Mouse (Mus musculus): ENCODE measurements at regions not wholly inside any gene's neighbourhood (a gene's known extent, or its start where the extent isn't known, plus 50 kb on each side); places are given as distances from the start of the nearest gene placed in this dataset.
A peak's percentile ranks its signal among the peaks of the same experiment; 100 is the strongest.

GRCm38 (mm10) chr2:51348774-51349173 lies 199.9 kb upstream of the Rnd3 start:
- DNase-seq (ENCODE audit: extremely low spot score in 1 of 2, low spot score in 1 of 2), result no peak

DNA sequence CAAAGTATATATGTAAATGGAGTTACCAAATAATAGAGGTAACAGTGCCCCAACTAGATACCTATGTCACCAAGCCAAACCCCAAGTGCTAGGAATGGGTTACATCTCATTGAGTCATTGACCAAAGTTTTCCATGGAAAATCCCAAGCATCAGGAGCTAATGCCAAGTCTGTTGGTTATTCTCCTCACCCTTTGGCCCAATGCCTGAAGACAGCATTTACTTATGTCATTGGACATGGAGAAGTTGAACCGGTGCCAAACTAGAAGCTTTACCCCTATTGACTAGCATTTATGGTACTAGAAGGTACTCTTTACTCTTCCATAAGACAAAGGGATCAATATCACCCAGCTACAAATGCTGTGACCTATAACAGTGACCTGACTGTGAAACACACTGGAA lies 198.2 kb upstream of the Rnd3 start:
- DNase-seq (ENCODE audit: extremely low spot score in 1 of 2, low spot score in 1 of 2), result no peak

DNA sequence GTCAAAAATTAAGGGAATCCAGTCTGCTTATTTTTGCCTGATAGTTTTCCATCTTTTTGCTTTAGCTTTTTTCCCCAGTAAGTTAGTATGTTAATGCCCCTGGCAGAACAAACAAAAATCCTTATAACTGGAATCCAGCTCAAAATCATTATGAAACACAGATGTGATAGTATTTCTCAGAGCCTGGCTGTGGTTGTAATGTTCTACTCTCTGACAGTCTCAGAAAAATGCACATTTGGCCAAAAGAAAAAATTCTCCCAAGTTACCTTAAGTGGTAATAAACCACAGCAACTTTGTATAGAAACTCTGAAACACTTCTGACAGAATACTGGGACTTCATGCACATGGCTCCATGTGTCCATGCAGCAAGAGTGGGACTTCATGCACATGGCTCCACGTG lies 193.5 kb upstream of the Rnd3 start:
- DNase-seq (ENCODE audit: extremely low spot score in 1 of 2, low spot score in 1 of 2), result no peak

GRCm38 (mm10) chr2:51334437-51334836 lies 185.5 kb upstream of the Rnd3 start:
- DNase-seq (ENCODE audit: extremely low spot score in 1 of 2, low spot score in 1 of 2), result no peak

- no peak for DNase-seq (ENCODE audit: extremely low spot score in 1 of 2, low spot score in 1 of 2)
Observed at GRCm38 (mm10) chr2:51327081-51327480, 178.2 kb upstream of the Rnd3 start.

- no peak for DNase-seq (ENCODE audit: extremely low spot score in 1 of 2, low spot score in 1 of 2)
Observed at GRCm38 (mm10) chr2:51321676-51322075, 172.8 kb upstream of the Rnd3 start.

DNA sequence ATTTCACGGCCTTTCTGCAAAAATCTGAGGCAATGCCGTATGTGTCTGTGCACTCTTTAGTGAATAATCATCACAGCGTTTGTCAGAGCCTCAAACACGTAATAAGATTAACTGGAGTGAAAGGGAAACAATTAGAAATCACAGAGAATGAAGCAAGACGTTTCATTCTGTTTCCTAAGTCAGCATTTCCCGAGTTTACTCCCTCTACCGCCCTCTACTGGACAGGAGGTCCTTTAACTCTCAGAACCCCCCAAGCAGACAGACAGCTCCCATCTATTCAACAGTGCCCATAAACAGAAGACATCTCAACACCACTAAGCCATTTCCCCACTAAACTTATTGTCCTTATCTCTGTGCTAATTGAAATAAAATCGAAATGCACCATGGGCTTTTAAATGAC lies 167.5 kb upstream of the Rnd3 start:
- DNase-seq (ENCODE audit: extremely low spot score in 1 of 2, low spot score in 1 of 2), result no peak

DNA sequence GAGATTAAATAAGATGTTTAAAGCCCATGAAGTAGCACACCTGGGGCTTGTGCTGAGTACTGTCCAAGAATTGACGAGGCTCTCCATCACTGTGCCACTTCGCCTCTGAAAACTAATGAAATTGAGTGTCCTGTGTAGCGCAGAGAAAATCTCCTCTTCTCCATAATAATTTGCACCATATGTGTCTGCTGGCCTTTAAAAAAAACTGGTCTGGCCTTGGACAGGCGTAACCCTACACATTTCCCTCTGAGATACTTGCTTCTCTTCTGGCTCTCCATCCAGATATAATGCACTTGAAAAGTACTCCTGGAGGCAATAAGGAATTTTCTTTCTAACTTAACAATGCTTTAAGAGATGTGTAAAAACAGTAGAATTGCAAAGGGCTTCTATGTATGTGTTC lies 164.5 kb upstream of the Rnd3 start:
- DNase-seq (ENCODE audit: extremely low spot score in 1 of 2, low spot score in 1 of 2), result no peak

GRCm38 (mm10) chr2:51306257-51306656 lies 157.3 kb upstream of the Rnd3 start:
- DNase-seq (ENCODE audit: extremely low spot score in 1 of 2, low spot score in 1 of 2), result no peak

- DNase-seq (ENCODE audit: extremely low spot score in 1 of 2, low spot score in 1 of 2), result no peak
Observed at GRCm38 (mm10) chr2:51305411-51305810, 156.5 kb upstream of the Rnd3 start.

DNA sequence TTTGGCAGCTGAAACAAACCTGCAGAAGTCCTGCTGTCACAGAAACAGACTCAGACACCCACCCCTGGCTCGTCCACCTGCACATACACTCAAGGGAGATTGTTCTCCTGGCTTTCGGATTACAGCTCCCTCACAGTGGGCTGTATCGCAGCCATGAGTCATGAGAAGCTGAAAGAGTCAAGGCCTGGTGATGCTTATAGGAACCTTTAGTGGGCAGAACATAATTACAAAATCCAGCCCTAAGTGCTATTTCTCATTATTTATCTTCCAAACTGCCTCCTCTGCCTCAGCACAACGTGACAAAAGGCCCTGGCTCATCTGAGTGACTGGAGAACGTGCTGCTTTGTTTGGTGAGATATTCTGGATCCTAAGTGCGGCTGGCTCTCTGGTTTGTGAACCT lies 155.8 kb upstream of the Rnd3 start:
- no peak for DNase-seq (ENCODE audit: extremely low spot score in 1 of 2, low spot score in 1 of 2)

DNA sequence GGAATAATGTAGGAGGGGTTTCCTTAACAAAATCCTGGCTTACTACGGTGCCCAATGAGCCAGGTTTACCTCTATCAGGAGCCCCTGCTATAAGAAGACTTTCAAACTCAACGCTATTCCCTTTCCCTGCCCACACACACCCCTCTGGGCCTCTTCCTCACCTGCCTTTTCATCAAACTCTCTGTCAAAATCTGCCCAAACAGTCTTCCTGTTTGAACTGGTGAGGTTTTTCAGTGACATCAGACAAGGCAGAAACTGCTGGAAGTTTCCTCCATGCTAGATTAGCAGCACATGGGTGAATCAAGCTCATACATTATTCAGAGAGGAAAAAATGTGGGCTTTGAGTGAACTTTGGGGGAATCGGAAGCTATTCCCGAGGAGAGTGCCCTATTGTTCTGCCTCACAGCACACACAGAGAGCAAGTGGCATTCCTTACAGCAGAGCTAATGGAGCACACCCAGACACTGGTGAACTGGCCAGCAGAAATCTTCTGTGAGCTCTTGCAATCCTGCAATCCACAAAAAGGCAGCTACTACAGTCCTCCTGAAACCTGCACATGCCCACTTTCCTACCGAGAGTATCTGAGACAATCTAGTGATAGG lies 141.8 kb upstream of the Rnd3 start:
- no peak for DNase-seq (ENCODE audit: extremely low spot score in 1 of 2, low spot score in 1 of 2)

GRCm38 (mm10) chr2:51288678-51289077 lies 139.8 kb upstream of the Rnd3 start:
- no peak for DNase-seq (ENCODE audit: extremely low spot score in 1 of 2, low spot score in 1 of 2)

DNA sequence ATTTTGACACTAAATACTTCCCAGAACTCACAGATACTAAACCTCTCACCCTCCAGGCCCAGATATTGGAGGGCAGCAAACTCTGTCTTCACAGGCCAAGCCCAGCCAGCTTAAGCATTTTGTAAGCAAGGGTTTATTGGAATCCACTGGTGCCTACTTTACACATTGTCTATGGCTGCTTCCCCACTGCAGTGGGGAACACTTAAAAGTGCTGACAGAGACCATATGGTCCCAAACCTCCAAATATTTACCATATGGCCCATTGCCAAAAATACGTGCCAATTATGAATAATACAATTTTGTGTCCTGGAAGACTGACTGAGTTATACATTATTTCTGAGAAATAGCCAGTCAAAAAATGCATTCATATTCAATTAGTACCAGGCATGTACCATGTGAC lies 136.7 kb upstream of the Rnd3 start:
- DNase-seq (ENCODE audit: extremely low spot score in 1 of 2, low spot score in 1 of 2), result no peak

GRCm38 (mm10) chr2:51284781-51285225 lies 135.9 kb upstream of the Rnd3 start:
- DNase-seq (ENCODE audit: extremely low spot score in 1 of 2, low spot score in 1 of 2), result peak in 1 of 2 experiments; percentile 37

GRCm38 (mm10) chr2:51279396-51280045 lies 130.6 kb upstream of the Rnd3 start:
- DNase-seq (ENCODE audit: extremely low spot score in 1 of 2, low spot score in 1 of 2), result no peak

DNA sequence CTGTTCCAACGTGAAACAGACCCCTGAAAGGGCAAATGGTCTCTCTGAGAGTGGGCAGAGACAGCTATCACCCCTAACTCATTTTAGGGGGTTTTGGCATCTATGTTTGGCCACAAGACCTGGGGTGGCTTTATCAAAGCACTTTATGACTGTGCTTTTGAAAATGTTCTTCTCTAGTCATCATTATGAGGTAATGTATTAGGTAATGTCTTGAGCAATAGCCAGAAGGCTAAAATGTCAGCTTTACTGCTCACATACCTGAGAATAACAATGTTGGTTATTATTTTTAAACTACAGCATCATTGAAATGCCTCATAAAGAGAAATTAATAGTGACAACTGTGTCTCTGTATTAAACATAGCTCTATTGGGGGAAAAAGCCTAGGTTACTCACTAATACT lies 129.9 kb upstream of the Rnd3 start:
- DNase-seq (ENCODE audit: extremely low spot score in 1 of 2, low spot score in 1 of 2), result no peak

DNA sequence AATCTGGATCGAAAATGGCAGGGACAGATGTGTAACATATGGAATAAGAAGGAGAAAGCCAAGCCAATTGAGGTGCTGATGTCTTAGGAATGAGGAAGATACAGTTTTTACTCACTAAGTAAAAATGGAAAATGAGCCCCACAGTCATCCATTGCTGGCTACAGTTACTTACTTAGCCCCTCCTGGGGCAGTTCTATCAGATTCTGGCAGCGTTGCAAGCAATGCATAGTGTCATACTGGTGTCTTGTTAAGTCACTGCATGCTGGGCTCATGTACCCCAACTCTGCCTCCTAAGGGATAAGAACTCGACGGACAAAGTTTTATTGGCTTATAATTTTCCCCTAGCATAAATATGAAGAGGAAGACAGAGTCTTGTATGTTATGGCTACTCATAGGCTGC lies 129.4 kb upstream of the Rnd3 start:
- DNase-seq (ENCODE audit: extremely low spot score in 1 of 2, low spot score in 1 of 2), result no peak

DNA sequence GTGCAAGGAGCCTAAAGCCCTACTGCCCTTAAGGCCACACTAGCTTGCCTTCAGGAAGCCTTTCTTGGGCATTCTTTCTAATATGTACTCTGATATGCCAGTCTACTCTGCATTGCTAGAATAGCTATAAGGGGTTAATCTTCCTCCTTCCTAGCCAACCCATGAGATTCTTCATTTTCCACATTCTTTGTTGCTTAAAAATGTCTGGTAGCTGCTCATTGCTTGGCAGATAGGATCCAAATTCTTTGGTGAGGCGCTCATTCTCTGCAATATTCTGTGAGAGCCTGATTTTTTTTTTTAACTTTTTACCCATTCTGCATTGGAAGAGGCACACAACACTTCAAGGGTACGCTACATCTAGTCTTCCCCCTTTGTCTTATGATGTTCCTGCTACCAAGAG lies 127.7 kb upstream of the Rnd3 start:
- DNase-seq (ENCODE audit: extremely low spot score in 1 of 2, low spot score in 1 of 2), result no peak

DNA sequence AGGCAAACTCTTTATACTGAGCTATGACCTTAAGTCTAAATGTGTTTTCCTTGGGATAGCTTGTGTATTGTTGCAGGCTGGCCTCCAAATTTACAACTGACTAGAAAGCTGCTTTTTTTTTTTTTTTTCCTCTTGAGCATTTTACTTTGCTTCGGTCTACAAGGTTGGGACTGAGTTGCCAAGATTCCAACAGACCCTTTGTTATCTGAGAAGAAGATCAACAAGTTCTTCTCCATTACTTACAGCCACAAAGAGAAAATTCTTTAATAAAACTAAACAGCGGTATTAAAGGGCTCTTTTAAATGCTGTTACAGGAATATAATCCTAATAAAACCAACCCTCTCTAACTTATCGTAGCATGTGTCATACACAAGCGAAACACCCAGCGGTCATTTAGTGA lies 124.4 kb upstream of the Rnd3 start:
- no peak for DNase-seq (ENCODE audit: extremely low spot score in 1 of 2, low spot score in 1 of 2)

GRCm38 (mm10) chr2:51268532-51268931 lies 119.6 kb upstream of the Rnd3 start:
- no peak for DNase-seq (ENCODE audit: extremely low spot score in 1 of 2, low spot score in 1 of 2)

GRCm38 (mm10) chr2:51267662-51268061 lies 118.8 kb upstream of the Rnd3 start:
- DNase-seq (ENCODE audit: extremely low spot score in 1 of 2, low spot score in 1 of 2), result no peak

DNA sequence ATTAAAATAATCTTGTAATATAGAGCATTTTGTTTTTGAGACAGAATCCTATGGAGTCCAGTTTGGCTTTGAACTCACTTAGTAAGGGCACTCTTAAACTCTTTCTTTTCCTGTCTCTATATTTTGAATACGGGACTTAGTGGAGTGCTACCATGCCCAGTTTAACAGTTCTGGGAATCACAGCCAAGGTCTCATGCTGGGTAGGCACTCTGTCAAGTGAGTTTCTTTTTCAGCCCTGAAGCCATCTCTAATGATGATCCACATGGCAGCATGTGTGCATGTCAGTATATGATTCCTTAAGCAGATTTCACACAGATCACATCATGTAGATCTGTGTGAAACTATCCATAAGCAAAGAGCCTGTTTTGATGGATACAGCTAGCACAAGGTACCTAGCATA lies 113.6 kb upstream of the Rnd3 start:
- no peak for DNase-seq (ENCODE audit: extremely low spot score in 1 of 2, low spot score in 1 of 2)
